Mouse (Mus musculus): Measurements from ENCODE around the gene Kbtbd2. TPM values are rescaled to one million over a fixed set of nuclear protein-coding genes. Genes with fewer than 3 reads are reported as not detected.

Gene Kbtbd2
- polyA plus RNA-seq, 1 experiment from 2014 or later = 32.2 TPM

DNA sequence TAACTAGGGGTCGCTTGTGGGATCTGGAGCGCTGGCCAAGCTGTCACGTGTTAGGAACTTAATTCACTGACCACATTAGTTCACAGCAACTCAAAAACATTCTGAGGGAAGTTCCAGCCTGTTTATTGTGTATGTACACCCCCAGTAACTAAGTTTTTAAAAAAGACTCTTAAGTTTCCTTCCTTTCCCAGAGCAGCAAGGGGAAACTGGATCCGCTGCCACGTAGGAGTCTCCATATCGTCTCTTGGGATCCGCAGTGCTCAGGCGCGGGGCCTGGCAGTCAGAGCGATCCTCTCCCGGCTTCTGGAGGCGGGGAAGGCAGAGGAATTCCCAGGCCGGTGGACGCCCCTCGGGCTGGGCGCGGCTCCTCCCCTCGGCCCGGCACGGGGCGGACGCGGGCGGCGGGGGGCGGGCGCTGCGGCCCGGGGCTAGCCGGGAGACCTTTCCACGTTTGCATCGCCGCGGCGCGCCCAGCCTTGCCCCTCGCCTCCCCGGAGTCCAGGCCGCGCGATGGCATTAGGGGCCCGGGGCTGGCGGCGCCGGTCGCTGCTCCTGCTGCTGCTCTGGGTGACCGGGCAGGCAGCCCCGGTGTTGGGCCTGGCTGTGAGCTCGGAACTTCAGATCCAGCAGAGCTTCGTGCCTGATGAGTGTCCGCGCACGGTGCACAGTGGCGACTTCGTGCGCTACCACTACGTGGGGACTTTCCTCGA, 34.2 kb upstream of the Kbtbd2 start, which contains the start of gene Fkbp9:
TSS of gene Fkbp9 (plus strand) at position 363 of the 710 bp plus-strand sequence.
- peak; percentile 93 for ATAC-seq (ENCODE audit: low FRiP score)
- peak within 1 kb of the TSS; percentile 18; the same call in 1 of the 2 replicates for H3K27ac ChIP-seq
- peak within 1 kb of the TSS; percentile 78 for H3K4me2 ChIP-seq (replicated peaks)
- peak; percentile 69 for DNase-seq (ENCODE audit: low spot score)
- H3K9me3 ChIP-seq (ENCODE audit: control insufficient read depth, low read length) = no peaks in the 10 kb centered on the region
- H3K9ac ChIP-seq = peak within 1 kb of the TSS; percentile 53
- peaks cover 5% of the 10 kb centered on the region; the same call in 1 of the 2 replicates for H3K4me1 ChIP-seq (replicated peaks; ENCODE audit: control insufficient read depth, insufficient read depth, low read length)
- under 1% methylated on average over 43 of the region's 58 CpGs for WGBS
- no peaks in the 10 kb centered on the region for H3K36me3 ChIP-seq (replicated peaks; ENCODE audit: control insufficient read depth, insufficient read depth)
- no peaks in the 10 kb centered on the region for H3K27me3 ChIP-seq (ENCODE audit: control insufficient read depth, insufficient read depth, low read length)
- peak within 1 kb of the TSS; percentile 58 for H3K4me3 ChIP-seq (replicated peaks; ENCODE audit: low read length)

GRCm38 (mm10) chr6:56825657-56826056, 28.0 kb upstream of the Kbtbd2 start:
- H3K4me1 ChIP-seq (replicated peaks; ENCODE audit: control insufficient read depth, insufficient read depth, low read length) = no peaks in the 10 kb centered on the region
- no peaks in the 10 kb centered on the region for H3K27me3 ChIP-seq (ENCODE audit: control insufficient read depth, insufficient read depth, low read length)
- H3K36me3 ChIP-seq (replicated peaks; ENCODE audit: control insufficient read depth, insufficient read depth) = no peaks in the 10 kb centered on the region
- no peak overlapping the region for H3K27ac ChIP-seq
- no peak for DNase-seq (ENCODE audit: low spot score)
- no peak for ATAC-seq (ENCODE audit: low FRiP score)
- H3K4me3 ChIP-seq (replicated peaks; ENCODE audit: low read length) = no peak overlapping the region
- WGBS = 57% methylated on average over 3 of the region's 3 CpGs
- no peak overlapping the region for H3K4me2 ChIP-seq (replicated peaks)
- H3K9ac ChIP-seq = no peak overlapping the region
- H3K9me3 ChIP-seq (ENCODE audit: control insufficient read depth, low read length) = no peaks in the 10 kb centered on the region

DNA sequence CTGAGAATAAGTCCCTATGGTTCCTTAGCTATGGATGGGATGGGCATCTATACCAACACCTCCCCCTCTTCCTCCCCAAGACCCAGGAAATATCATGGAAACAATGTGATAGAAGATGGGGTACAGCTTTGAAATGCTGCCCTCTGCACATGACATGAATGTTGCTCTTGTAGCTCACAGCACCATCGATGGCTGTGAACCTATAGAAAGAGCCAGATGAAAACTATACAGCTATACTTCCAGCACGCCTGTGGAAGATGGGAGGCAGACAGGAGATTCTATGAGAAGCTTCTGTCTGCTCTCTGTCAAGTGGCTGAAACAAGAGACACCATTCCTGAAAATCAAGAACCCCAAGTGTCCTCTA, 21.5 kb upstream of the Kbtbd2 start:
- Histone ChIP-seq H3K9ac (no peak overlapping the region), H3K36me3 (replicated peaks; ENCODE audit: control insufficient read depth, insufficient read depth) (no peaks in the 10 kb centered on the region), H3K4me3 (replicated peaks; ENCODE audit: low read length) (no peak overlapping the region), H3K27ac (no peak overlapping the region), H3K27me3 (ENCODE audit: control insufficient read depth, insufficient read depth, low read length) (no peaks in the 10 kb centered on the region), H3K9me3 (ENCODE audit: control insufficient read depth, low read length) (no peaks in the 10 kb centered on the region), H3K4me2 (replicated peaks) (no peak overlapping the region), H3K4me1 (replicated peaks; ENCODE audit: control insufficient read depth, insufficient read depth, low read length) (no peaks in the 10 kb centered on the region)
- ATAC-seq (ENCODE audit: low FRiP score) (no peak), DNase-seq (ENCODE audit: low spot score) (no peak)
- 91% methylated on average over 2 of the region's 2 CpGs for WGBS

GRCm38 (mm10) chr6:56818436-56819123, 21.0 kb upstream of the Kbtbd2 start:
- ATAC-seq (ENCODE audit: low FRiP score) (no peak), DNase-seq (ENCODE audit: low spot score) (no peak)
- 79% methylated on average over 5 of the region's 5 CpGs for WGBS
- Histone ChIP-seq H3K27me3 (ENCODE audit: control insufficient read depth, insufficient read depth, low read length) (no peaks in the 10 kb centered on the region), H3K36me3 (replicated peaks; ENCODE audit: control insufficient read depth, insufficient read depth) (no peaks in the 10 kb centered on the region), H3K27ac (no peak overlapping the region), H3K9ac (no peak overlapping the region), H3K4me2 (replicated peaks) (no peak overlapping the region), H3K4me3 (replicated peaks; ENCODE audit: low read length) (no peak overlapping the region), H3K9me3 (ENCODE audit: control insufficient read depth, low read length) (no peaks in the 10 kb centered on the region), H3K4me1 (replicated peaks; ENCODE audit: control insufficient read depth, insufficient read depth, low read length) (no peaks in the 10 kb centered on the region)

DNA sequence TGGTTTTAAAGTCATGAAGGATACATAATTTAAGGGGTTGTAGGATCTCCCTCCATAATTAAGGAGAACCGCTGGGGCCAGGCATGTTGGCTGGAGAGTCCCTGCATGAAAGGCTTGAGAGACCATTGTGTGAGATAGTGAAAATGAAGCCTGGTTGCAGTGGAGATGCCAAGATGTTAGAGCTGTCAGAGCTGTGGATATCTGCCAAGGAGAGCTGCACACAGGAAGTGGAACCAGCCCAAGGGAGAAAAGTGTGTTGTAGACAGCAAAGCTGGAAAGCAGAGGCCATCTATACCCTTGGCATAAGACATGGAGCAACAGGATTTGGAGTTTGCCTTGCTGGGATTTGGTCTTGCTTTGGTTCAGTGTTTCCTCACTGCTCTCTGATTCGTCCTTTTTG, 15.7 kb upstream of the Kbtbd2 start:
- no peaks in the 10 kb centered on the region for H3K36me3 ChIP-seq (replicated peaks; ENCODE audit: control insufficient read depth, insufficient read depth)

GRCm38 (mm10) chr6:56808656-56809055, 11.0 kb upstream of the Kbtbd2 start:
- Histone ChIP-seq H3K27ac (no peak overlapping the region), H3K9me3 (ENCODE audit: control insufficient read depth, low read length) (no peaks in the 10 kb centered on the region), H3K27me3 (ENCODE audit: control insufficient read depth, insufficient read depth, low read length) (no peaks in the 10 kb centered on the region), H3K4me3 (replicated peaks; ENCODE audit: low read length) (no peak overlapping the region), H3K9ac (no peak overlapping the region), H3K36me3 (replicated peaks; ENCODE audit: control insufficient read depth, insufficient read depth) (no peaks in the 10 kb centered on the region), H3K4me1 (replicated peaks; ENCODE audit: control insufficient read depth, insufficient read depth, low read length) (no peaks in the 10 kb centered on the region), H3K4me2 (replicated peaks) (no peak overlapping the region)
- 17% methylated on average over 3 of the region's 3 CpGs for WGBS
- ATAC-seq (ENCODE audit: low FRiP score) (peak; percentile 92), DNase-seq (ENCODE audit: low spot score) (peak; percentile 78)

More for the DNA sequence above, 15.7 kb upstream of the Kbtbd2 start:
- Histone ChIP-seq H3K27ac (no peak overlapping the region), H3K4me3 (replicated peaks; ENCODE audit: low read length) (no peak overlapping the region), H3K4me1 (replicated peaks; ENCODE audit: control insufficient read depth, insufficient read depth, low read length) (no peaks in the 10 kb centered on the region), H3K9me3 (ENCODE audit: control insufficient read depth, low read length) (no peaks in the 10 kb centered on the region), H3K9ac (no peak overlapping the region), H3K27me3 (ENCODE audit: control insufficient read depth, insufficient read depth, low read length) (no peaks in the 10 kb centered on the region), H3K4me2 (replicated peaks) (no peak overlapping the region)
- WGBS = 48% methylated on average over 2 of the region's 2 CpGs
- DNase-seq (ENCODE audit: low spot score) = no peak
- no peak for ATAC-seq (ENCODE audit: low FRiP score)

DNA sequence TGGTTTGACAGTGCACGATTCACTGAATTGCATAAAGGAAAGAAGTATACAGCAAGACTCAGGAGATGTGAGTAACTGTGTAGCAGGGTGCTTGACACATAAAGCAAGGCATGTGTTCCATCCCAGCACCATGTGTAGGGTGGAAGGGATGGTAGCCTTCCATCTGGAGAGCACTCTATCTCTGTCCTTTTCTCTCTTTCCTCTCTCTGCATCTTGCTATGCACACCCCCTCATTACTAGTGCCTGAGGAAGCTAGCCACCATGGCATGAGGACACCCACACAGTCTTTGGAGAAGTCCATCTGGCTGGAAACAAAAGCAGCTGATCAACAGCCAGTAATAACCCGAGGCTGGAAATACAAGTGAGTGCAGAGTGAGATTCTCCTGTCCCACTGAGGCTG, 8.6 kb upstream of the Kbtbd2 start:
- ATAC-seq (ENCODE audit: low FRiP score) (no peak), DNase-seq (ENCODE audit: low spot score) (no peak)
- Histone ChIP-seq H3K4me3 (replicated peaks; ENCODE audit: low read length) (no peak overlapping the region), H3K4me2 (replicated peaks) (no peak overlapping the region), H3K9me3 (ENCODE audit: control insufficient read depth, low read length) (no peaks in the 10 kb centered on the region), H3K4me1 (replicated peaks; ENCODE audit: control insufficient read depth, insufficient read depth, low read length) (no peaks in the 10 kb centered on the region), H3K27me3 (ENCODE audit: control insufficient read depth, insufficient read depth, low read length) (no peaks in the 10 kb centered on the region), H3K9ac (no peak overlapping the region), H3K27ac (no peak overlapping the region), H3K36me3 (replicated peaks; ENCODE audit: control insufficient read depth, insufficient read depth) (no peaks in the 10 kb centered on the region)
- 76% methylated on average over 2 of the region's 2 CpGs for WGBS

DNA sequence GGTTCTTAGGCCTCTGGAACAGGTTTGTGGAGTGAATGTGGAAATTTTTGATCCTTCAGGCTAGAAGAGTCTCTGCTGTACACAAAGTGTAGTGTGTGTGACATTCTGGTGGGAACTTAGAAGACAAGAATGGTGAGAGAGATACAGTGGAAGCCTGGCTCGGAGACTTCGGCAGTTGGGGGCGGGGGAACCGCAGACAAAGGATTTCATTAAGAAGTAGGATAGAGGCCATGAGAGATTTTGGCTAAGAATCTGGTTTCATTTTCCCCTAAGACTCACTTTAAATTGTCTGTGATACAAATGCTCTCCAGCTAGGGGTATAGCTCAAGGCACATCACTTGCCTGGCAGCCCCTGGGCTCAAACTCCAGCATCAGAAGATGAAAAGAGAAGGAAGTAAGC, 7.4 kb upstream of the Kbtbd2 start:
- no peaks in the 10 kb centered on the region for H3K4me1 ChIP-seq (replicated peaks; ENCODE audit: control insufficient read depth, insufficient read depth, low read length)
- ATAC-seq (ENCODE audit: low FRiP score) = no peak
- no peak overlapping the region for H3K9ac ChIP-seq
- H3K36me3 ChIP-seq (replicated peaks; ENCODE audit: control insufficient read depth, insufficient read depth) = no peaks in the 10 kb centered on the region
- no peak for DNase-seq (ENCODE audit: low spot score)
- no peak overlapping the region for H3K4me2 ChIP-seq (replicated peaks)
- WGBS = 91% methylated on average over 4 of the region's 4 CpGs
- H3K4me3 ChIP-seq (replicated peaks; ENCODE audit: low read length) = no peak overlapping the region
- H3K27me3 ChIP-seq (ENCODE audit: control insufficient read depth, insufficient read depth, low read length) = no peaks in the 10 kb centered on the region
- H3K9me3 ChIP-seq (ENCODE audit: control insufficient read depth, low read length) = no peaks in the 10 kb centered on the region
- no peak overlapping the region for H3K27ac ChIP-seq

GRCm38 (mm10) chr6:56798152-56798465, 496 bp upstream of the Kbtbd2 start:
- Histone ChIP-seq H3K4me1 (replicated peaks; ENCODE audit: control insufficient read depth, insufficient read depth, low read length) (peaks cover 23% of the 10 kb centered on the region), H3K27me3 (ENCODE audit: control insufficient read depth, insufficient read depth, low read length) (no peaks in the 10 kb centered on the region), H3K9me3 (ENCODE audit: control insufficient read depth, low read length) (no peaks in the 10 kb centered on the region), H3K9ac (peak overlapping the region; percentile 94), H3K27ac (peak overlapping the region; percentile 99), H3K36me3 (replicated peaks; ENCODE audit: control insufficient read depth, insufficient read depth) (no peaks in the 10 kb centered on the region), H3K4me3 (replicated peaks; ENCODE audit: low read length) (peak overlapping the region; percentile 77), H3K4me2 (replicated peaks) (peak overlapping the region; percentile 71)
- WGBS = 19% methylated on average over 8 of the region's 8 CpGs
- no peak for ATAC-seq (ENCODE audit: low FRiP score)
- DNase-seq (ENCODE audit: low spot score) = no peak
